In the genomic region with DNA sequence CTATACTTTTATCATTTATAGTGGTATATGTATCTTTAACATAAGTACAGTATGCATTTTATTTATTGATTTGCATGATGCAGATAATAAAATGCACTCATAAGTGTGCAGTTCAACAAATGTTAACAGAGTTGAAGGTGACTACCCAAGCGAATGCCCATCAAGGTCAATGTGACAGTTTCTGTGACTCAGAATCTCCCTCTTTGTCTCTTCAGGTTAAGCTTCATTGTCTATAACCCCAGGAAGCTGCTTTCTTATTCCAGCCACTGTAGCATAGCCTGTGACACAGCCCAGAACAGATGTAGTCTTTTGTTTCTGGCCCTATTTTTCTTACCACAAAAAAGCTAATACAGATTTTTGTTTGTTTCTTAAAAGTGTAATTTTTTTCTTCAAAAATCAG, we compare ENCODE assay signal across 27 mouse cellular contexts.
DNase-seq lines count a peak whose midpoint lies in the region; ATAC-seq lines count a peak whose summit lies in the region.
"Had no signal": no experiment of that assay in that cellular context is flagged by ENCODE, and none has a peak within 500 bp of the region (broad histone marks: within the 10 kb centered on the region; RNA-seq: fewer than 3 reads in every experiment).

No protein-coding gene starts in this region.

- H3K9me3 ChIP-seq in midbrain, embryonic 11.5 days (ENCODE audit: control insufficient read depth, low read length): no peaks in the 10 kb centered on the region
- no peaks in the 10 kb centered on the region for H3K9me3 ChIP-seq in midbrain, embryonic 16.5 days (replicated peaks; ENCODE audit: control insufficient read depth, low read length, poor library complexity, severe bottlenecking)
- H3K9me3 ChIP-seq: embryonic facial prominence, embryonic 12.5 days; embryonic facial prominence, embryonic 15.5 days; heart, embryonic 10.5 days; heart, embryonic 13.5 days; hindbrain, embryonic 12.5 days; hindbrain, embryonic 15.5 days; intestine, embryonic 15.5 days had no signal

- WGBS in midbrain, embryonic 11.5 days: 37% methylated on average over 1 of the region's 1 CpGs
- WGBS in midbrain, embryonic 16.5 days: 21% methylated on average over 1 of the region's 1 CpGs

- DNase-seq in midbrain, embryonic 11.5 days (ENCODE audit: low spot score, missing footprints): peak; percentile 49
- peak; percentile 74 for DNase-seq in R1 (ENCODE audit: low read depth, low spot score)
- peak; percentile 27 for DNase-seq in retina, postnatal 1 day
- no peak for DNase-seq in spleen, postnatal 4 days (ENCODE audit: low spot score in 2 of 2)
- DNase-seq: adrenal gland, postnatal 14 days; cerebellum, adult 11 months; cerebellum, adult 2 months; cerebellum, adult 9-11 months; cerebellum, postnatal 25 days; forebrain, postnatal 0 days; gastrocnemius, adult 2 months; gastrocnemius, postnatal 14 days; heart, adult 18-20 months; heart, postnatal 14 days; heart, postnatal 4 days had no signal

- no peak overlapping the region for H3K27ac ChIP-seq in midbrain, embryonic 11.5 days (ENCODE audit: low read depth, low read length)
- no peak overlapping the region for H3K27ac ChIP-seq in midbrain, embryonic 16.5 days (ENCODE audit: low read length)
- H3K27ac ChIP-seq: embryonic facial prominence, embryonic 12.5 days; embryonic facial prominence, embryonic 15.5 days; gastrocnemius, adult 2 months; heart, embryonic 10.5 days; heart, embryonic 13.5 days; hindbrain, embryonic 12.5 days; hindbrain, embryonic 15.5 days; intestine, embryonic 15.5 days had no signal

- no peaks in the 10 kb centered on the region for H3K4me1 ChIP-seq in midbrain, embryonic 11.5 days (ENCODE audit: control insufficient read depth, insufficient read depth, low read length)
- H3K4me1 ChIP-seq in midbrain, embryonic 16.5 days (ENCODE audit: control insufficient read depth, insufficient read depth, low read length): no peaks in the 10 kb centered on the region
- H3K4me1 ChIP-seq: embryonic facial prominence, embryonic 12.5 days; hindbrain, embryonic 12.5 days; hindbrain, embryonic 15.5 days had no signal

- no peak for ATAC-seq in midbrain, embryonic 11.5 days (ENCODE audit: low FRiP score)
- no peak for ATAC-seq in midbrain, embryonic 16.5 days
- no peak for ATAC-seq in activated CD4-positive, CD25-positive, alpha-beta regulatory T cell, adult 4 months
- ATAC-seq: CD4-positive, CD25-positive, alpha-beta regulatory T cell, adult 4 months; forebrain, embryonic 14.5 days; forebrain, postnatal 0 days; intestine, embryonic 15.5 days; Patski had no signal

- no peak overlapping the region for H3K4me2 ChIP-seq in midbrain, embryonic 11.5 days
- H3K4me2 ChIP-seq in midbrain, embryonic 16.5 days (ENCODE audit: low read length): no peak overlapping the region
- H3K4me2 ChIP-seq: embryonic facial prominence, embryonic 12.5 days; embryonic facial prominence, embryonic 15.5 days; heart, embryonic 13.5 days; hindbrain, embryonic 12.5 days; hindbrain, embryonic 15.5 days; intestine, embryonic 15.5 days had no signal

- no peak overlapping the region for H3K9ac ChIP-seq in midbrain, embryonic 11.5 days (ENCODE audit: low read length)
- no peak overlapping the region for H3K9ac ChIP-seq in midbrain, embryonic 16.5 days (ENCODE audit: low read depth, low read length)
- H3K9ac ChIP-seq: embryonic facial prominence, embryonic 12.5 days; embryonic facial prominence, embryonic 15.5 days; forebrain, postnatal 0 days; heart, embryonic 13.5 days; hindbrain, embryonic 12.5 days; hindbrain, embryonic 15.5 days; intestine, embryonic 15.5 days had no signal

- H3K36me3 ChIP-seq in midbrain, embryonic 11.5 days (ENCODE audit: control insufficient read depth, insufficient read depth, low read length): no peaks in the 10 kb centered on the region
- no peaks in the 10 kb centered on the region for H3K36me3 ChIP-seq in midbrain, embryonic 16.5 days (ENCODE audit: control insufficient read depth, insufficient read depth, low read length)
- H3K36me3 ChIP-seq: embryonic facial prominence, embryonic 12.5 days; embryonic facial prominence, embryonic 15.5 days; heart, embryonic 10.5 days; heart, embryonic 13.5 days; hindbrain, embryonic 12.5 days; hindbrain, embryonic 15.5 days; intestine, embryonic 15.5 days had no signal

- no peaks in the 10 kb centered on the region for H3K27me3 ChIP-seq in midbrain, embryonic 11.5 days (ENCODE audit: control insufficient read depth, insufficient read depth, low read length)
- no peaks in the 10 kb centered on the region for H3K27me3 ChIP-seq in midbrain, embryonic 16.5 days (ENCODE audit: control insufficient read depth, insufficient read depth, low read depth, low read length)
- H3K27me3 ChIP-seq: embryonic facial prominence, embryonic 12.5 days; embryonic facial prominence, embryonic 15.5 days; hindbrain, embryonic 12.5 days; hindbrain, embryonic 15.5 days; intestine, embryonic 15.5 days had no signal

- H3K4me3 ChIP-seq in midbrain, embryonic 11.5 days (ENCODE audit: low read depth, low read length): no peak overlapping the region
- H3K4me3 ChIP-seq in midbrain, embryonic 16.5 days (ENCODE audit: low read depth, low read length): no peak overlapping the region
- H3K4me3 ChIP-seq: embryonic facial prominence, embryonic 12.5 days; embryonic facial prominence, embryonic 15.5 days; gastrocnemius, adult 2 months; heart, embryonic 10.5 days; heart, embryonic 13.5 days; hindbrain, embryonic 12.5 days; hindbrain, embryonic 15.5 days; intestine, embryonic 15.5 days had no signal

Comparison
In these comparisons a context has a peak if more than half of its experiments do, and no peak if none do; other contexts are left out.
1. DNase-seq: peak in midbrain, embryonic 11.5 days (single experiment), R1 (single experiment) and retina, postnatal 1 day (single experiment); none in spleen, postnatal 4 days (0 of 2).